Mouse (Mus musculus): ENCODE data around the gene Gsdma2.

DNA sequence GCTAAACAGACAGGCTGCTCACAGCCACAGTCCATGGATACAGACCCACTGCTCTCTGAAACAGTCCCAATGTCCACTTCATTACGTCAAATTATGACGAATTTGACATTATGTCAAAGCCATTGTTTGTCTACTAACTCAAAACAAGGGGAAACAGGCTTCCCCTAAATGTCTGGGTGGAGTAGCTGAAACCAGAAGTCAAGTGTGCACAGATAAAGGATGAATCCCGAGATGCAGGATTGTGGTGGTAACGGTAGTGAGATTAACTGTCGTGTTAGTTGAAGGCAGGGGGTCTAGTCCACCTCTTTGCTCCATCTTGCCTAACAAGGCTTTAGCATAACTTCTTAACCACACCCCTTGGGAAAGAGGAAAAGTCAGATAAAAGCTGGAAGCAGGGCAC, 25.9 kb downstream of the Gsdma2 start:
- TF ChIP-seq CTCF (IDR thresholded peaks at IDR 0.05; ENCODE audit: insufficient read depth, low read depth, low read length): no peak
- TF ChIP-seq POLR2A (IDR thresholded peaks at IDR 0.05; ENCODE audit: insufficient read depth, low read depth, low read length): no peak

Data from olfactory bulb, adult 2 months (tissue).